Mouse (Mus musculus) left cerebral cortex, postnatal 14 days (tissue): Measurements from ENCODE around the gene P3h1. TPM values are rescaled to one million over a fixed set of nuclear protein-coding genes. Genes with fewer than 3 reads are reported as not detected.

Experiments
- total RNA-seq, 2 experiments: library from RNA; stranded (reverse); gene quantifications; 2 replicates each; pipeline ENCODE4 v1.2.3; 2021

P3h1 gene
- total RNA-seq, 2 experiments from 2014 or later = 7.1 to 7.6 TPM

Other genes starting within 250 kb of the P3h1 start
- gene Slc2a1, start 124.2 kb upstream of the P3h1 start, total RNA-seq = 100 to 1,000 TPM in 1 of 2 experiments, 10 to 100 TPM in 1; 72.3 to 110 TPM
- 1 to 10 TPM; 6.2 to 8.1 TPM for gene Zfp691, start 58.7 kb upstream of the P3h1 start, total RNA-seq
- under 1 TPM; 0.15 to 0.27 TPM for gene Ermap, start 42.9 kb upstream of the P3h1 start, total RNA-seq
- 10 to 100 TPM; 19.7 to 22.1 TPM for gene Svbp, start 37.6 kb upstream of the P3h1 start, total RNA-seq
- under 1 TPM; 0.48 to 0.55 TPM for gene Tmem269, start 14.7 kb upstream of the P3h1 start, total RNA-seq
- gene AU022252, start 203 bp upstream of the P3h1 start, total RNA-seq = 10 to 100 TPM; 31.6 to 34.9 TPM
- gene Cldn19, start 22.5 kb downstream of the P3h1 start, total RNA-seq = under 1 TPM; 0.15 to 0.24 TPM
- 100 to 1,000 TPM; 441 to 483 TPM for gene Ybx1, start 61.7 kb downstream of the P3h1 start, total RNA-seq
- 10 to 100 TPM; 18.0 to 19.1 TPM for gene Ppih, start 87.6 kb downstream of the P3h1 start, total RNA-seq
- gene Ccdc30, start 182.6 kb downstream of the P3h1 start, total RNA-seq = 10 to 100 TPM; 19.4 to 19.8 TPM
- 1 to 10 TPM; 4.5 to 5.7 TPM for gene Ppcs, start 189.5 kb downstream of the P3h1 start, total RNA-seq
- gene Zmynd12, start 189.9 kb downstream of the P3h1 start, total RNA-seq = under 1 TPM in 1 of 2 experiments, not detected in 1; 0.23 TPM